Mouse (Mus musculus) neutrophil, adult 65 days (primary cell): Measurements from ENCODE around the gene Gm10681. TPM values are rescaled to one million over a fixed set of nuclear protein-coding genes. Genes with fewer than 3 reads are reported as not detected.

Source experiments
- total RNA-seq: library from RNA; stranded (reverse); gene quantifications from 2 replicates; pipeline ENCODE4 v1.2.4, GENCODE M21; 2023

Gm10681 gene
- not detected in 2 replicates for total RNA-seq

GRCm38 (mm10) chr3:98588707-98589106, at the start of gene Gm10681:
Gene Gm10681, minus strand, starts transcription at chr3:98588807.

GRCm38 (mm10) chr3:98630152-98630551, 41.5 kb upstream of the Gm10681 start, which contains the start of gene Hsd3b5:
Gene Hsd3b5, minus strand, starts transcription at chr3:98630252.

GRCm38 (mm10) chr3:98510414-98510813, 78.2 kb downstream of the Gm10681 start, which contains the start of gene Hsd3b4:
Gene Hsd3b4, minus strand, starts transcription at chr3:98510514.

Other genes starting within 250 kb of the Gm10681 start
- 11.7 and 12.4 TPM in 2 replicates for gene Phgdh, start 248.8 kb downstream of the Gm10681 start, total RNA-seq
- 0.25 TPM in 1 of 2 replicates, not detected in the other for gene Zfp697, start 206.3 kb downstream of the Gm10681 start, total RNA-seq
- not detected in 2 replicates for gene Gm4450, start 131.7 kb downstream of the Gm10681 start, total RNA-seq
- gene Hsd3b4, start 78.3 kb downstream of the Gm10681 start, total RNA-seq: not detected in 2 replicates
- gene Hsd3b5, start 41.4 kb upstream of the Gm10681 start, total RNA-seq: not detected in 2 replicates
- not detected in 2 replicates for gene Hsd3b2, start 135.7 kb upstream of the Gm10681 start, total RNA-seq
- gene Hsd3b3, start 174.3 kb upstream of the Gm10681 start, total RNA-seq: not detected in 2 replicates
- not detected in 2 replicates for gene Hsd3b6, start 225.6 kb upstream of the Gm10681 start, total RNA-seq